Mouse (Mus musculus) yolk sac, embryonic 10.5 days (tissue): ENCODE measurements around the gene Slc6a11.

Experiments used
- DNase-seq: peaks from one replicate; pipeline ENCODE4 v3.0.0-alpha.2; 2017; ENCODE audit warnings: low spot score

The Slc6a11 gene

GRCm38 (mm10) chr6:114182366-114183179, 51.5 kb downstream of the Slc6a11 start:
- no peak for DNase-seq

DNA sequence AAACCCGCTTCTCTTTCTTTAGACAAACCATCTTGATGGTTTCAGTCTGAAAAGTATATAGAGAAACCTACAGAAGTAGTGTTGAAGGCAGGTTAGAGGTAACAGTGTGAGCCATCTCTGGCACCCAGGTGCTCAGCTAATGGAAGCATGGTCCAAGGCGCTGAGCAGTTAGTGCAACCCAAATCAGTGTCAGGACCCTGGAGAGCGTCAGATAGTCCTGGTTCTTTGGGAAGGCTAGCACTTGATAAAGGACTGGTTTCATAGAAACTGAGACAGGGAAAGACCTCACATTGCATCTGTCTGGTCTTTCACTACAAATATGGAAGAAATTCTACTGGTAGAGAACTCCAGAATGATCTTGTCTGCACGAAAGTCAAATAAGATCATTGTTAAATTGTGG, 56.1 kb downstream of the Slc6a11 start:
- no peak for DNase-seq

GRCm38 (mm10) chr6:114188869-114189268, 57.8 kb downstream of the Slc6a11 start:
- DNase-seq: no peak

DNA sequence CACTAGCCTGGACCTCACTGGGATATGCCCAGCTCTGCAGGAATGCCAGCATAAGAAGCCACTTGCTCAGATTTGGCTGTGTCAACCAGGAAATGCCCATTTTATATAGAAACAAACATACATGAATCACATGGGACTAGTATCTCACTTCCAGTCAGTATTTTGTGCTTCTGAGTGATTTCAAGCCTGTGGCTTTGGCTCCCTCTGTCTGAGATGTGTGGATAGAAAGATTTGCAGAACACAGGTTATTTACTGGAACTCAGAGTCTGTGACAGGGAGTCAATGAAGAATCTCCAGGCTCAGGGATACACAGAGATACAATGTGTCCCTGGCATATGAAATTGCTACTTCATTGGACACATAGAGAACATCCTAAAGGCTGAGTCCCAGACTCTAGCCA, 65.0 kb downstream of the Slc6a11 start:
- no peak for DNase-seq

GRCm38 (mm10) chr6:114199200-114199845, 68.3 kb downstream of the Slc6a11 start:
- no peak for DNase-seq

DNA sequence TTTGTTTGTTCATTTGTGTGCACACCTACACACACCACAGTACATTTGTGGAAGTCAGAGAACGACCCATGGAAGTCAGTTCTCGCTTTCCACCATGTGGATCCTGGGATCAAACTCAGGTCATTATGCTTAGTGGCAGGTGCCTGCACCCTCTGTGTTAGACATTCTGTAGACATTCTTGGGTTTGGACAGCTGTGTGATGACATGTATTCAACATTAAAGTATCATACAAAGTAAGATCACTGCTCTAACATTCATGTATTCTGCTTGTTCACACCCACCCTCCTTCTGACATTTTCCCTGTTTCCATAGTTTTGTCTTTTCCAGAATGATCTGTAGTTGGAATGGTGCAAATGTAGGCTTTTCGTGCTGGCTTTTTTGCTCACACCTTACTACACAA, 73.5 kb downstream of the Slc6a11 start:
- DNase-seq: no peak

GRCm38 (mm10) chr6:114208296-114208695, 77.3 kb downstream of the Slc6a11 start:
- no peak for DNase-seq

GRCm38 (mm10) chr6:114214393-114214792, 83.4 kb downstream of the Slc6a11 start:
- no peak for DNase-seq

DNA sequence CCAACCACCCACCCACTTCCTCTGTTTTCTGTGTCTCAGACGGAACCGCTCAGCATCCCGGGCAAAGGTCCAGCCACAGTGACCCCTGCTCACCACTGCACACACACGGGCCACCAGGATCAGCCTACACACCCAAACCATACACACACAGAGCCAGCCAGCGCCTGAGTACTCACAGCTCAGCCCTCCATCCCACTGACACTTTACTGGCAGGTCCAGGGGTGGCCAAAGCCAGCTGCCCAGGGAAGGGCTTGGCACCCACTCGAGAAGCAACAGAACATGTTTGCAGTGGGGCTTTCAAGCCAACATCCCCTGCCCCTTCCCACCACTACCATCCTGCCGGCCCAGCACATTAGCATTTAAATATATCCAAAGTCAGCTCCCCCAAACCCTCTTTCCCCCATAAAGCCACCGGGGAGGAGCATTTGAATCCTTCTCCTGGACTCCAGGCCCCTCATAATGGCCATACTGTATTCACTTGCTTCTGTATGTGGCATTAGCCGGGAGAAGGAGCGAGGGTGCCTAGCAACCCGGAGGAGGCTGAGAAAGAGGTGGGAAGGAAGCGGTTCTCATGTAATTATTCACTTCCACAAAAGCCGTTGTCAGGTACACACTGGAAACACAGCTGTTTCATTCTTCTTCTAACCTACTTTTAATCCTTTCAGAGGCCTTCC, 85.8 kb downstream of the Slc6a11 start:
- no peak for DNase-seq

- no peak for DNase-seq
Measured at GRCm38 (mm10) chr6:114224399-114224798, 93.4 kb downstream of the Slc6a11 start.

GRCm38 (mm10) chr6:114227378-114227777, 96.3 kb downstream of the Slc6a11 start:
- no peak for DNase-seq

DNA sequence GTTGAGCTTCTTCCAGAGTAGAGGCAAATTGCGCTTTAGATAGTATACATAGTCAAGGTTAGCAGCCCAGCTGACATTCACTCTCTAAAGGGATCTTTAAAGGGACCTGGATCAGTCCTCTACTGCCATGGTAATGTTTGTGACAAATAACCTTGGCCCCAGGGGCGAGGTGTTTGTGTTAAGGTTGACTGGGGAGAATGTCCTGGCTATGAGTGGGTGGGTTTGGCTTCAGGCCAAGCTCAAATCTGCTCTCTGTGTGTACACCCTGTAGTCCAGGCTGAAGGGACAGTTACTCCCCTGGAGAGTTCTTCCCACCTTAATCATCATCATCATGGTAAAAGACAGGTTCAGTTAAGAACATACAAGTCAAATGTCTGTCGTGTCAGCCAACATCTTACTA, 97.2 kb downstream of the Slc6a11 start:
- no peak for DNase-seq

GRCm38 (mm10) chr6:114238892-114239644, 108.0 kb downstream of the Slc6a11 start:
- no peak for DNase-seq

DNA sequence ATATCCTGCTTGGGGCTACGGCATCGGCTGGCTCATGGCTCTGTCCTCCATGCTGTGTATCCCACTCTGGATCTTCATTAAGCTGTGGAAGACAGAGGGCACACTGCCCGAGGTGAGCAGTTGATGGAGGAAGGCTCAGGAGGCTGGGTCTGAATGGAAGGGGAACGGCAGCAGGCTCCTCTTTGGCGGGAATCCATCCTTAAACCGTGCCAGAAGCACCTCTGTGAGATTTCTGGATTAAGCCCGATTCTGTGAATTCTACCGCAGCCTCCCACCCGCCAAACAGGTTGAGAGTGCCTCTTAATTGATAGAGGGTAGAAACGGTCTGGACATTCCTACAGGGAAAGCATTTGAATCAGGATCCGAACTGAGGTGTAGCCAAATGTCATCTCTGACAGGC, 114.6 kb downstream of the Slc6a11 start:
- DNase-seq: no peak

DNA sequence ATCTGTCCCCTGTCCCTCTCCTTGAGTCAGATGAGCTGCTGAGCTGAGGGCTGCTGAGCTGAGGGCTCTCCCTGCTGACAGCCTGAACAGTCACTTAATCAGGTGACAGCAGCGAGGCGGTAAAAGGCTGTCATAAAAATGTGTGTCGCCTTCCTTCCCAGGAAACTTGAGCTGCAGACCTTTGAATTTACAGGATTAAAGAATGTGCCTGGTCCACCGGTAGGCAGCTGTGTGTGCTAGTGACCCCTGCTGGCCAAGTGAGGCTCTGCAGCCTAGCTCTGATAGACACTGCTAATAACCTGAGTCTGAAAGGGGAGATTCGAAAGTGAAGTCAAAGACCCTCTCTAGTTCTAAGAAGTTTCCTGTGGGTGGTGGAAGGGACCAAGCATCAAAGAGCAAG, 119.3 kb downstream of the Slc6a11 start:
- peak; percentile 31 for DNase-seq

GRCm38 (mm10) chr6:114254927-114255326, 123.9 kb downstream of the Slc6a11 start:
- no peak for DNase-seq

DNA sequence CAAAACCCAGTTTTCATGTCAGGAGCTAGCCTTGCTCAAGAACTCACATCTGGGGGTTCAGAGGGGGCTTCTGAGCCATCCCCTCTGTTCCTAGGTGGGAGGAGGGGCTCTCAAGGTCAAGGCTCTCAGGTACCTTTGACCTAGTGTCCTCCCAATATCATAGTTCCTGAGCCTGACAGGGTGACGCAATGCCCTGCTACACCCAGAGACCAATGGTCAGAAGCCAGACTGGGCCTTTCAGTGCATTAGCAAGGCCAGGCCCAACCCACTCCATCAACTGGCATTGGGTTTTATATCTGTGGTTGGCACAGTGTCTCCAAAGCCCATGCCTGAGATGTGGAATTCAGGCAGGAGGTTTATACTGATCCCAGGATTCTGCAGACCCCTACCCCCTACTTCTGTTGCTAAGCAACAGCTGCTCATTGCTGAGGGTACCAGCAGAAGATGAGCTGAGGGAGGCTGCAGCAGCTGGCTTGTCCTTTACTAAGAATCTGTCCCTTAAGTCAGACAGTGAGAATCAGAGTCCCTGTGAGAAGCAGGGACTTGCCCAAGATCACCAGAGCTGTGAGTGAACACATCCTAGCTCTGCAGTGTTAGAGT, 126.8 kb downstream of the Slc6a11 start:
- DNase-seq: no peak

- no peak for DNase-seq
Measured at GRCm38 (mm10) chr6:114258661-114259193, 127.7 kb downstream of the Slc6a11 start.

DNA sequence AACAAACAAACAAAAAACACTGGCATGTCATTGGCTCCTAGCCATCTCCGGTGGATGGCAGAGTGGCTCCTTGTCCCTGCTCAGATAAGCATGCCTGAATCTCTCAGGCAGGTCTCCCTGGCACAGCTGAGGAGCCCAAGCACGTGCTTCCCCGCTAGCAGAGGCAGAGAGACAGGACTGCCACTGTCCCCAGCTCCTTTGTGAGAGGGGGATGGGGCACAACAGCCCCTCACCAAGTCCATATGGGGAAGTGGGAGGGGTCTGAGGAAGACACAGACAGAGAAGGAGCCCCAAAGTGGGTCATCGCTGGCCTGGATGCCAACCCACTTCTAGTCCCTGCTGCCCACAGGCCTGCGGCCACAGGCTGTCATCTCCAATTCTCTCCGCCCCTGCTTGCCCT, 130.6 kb downstream of the Slc6a11 start:
- no peak for DNase-seq

- no peak for DNase-seq
Measured at GRCm38 (mm10) chr6:114264010-114264409, 133.0 kb downstream of the Slc6a11 start.

DNA sequence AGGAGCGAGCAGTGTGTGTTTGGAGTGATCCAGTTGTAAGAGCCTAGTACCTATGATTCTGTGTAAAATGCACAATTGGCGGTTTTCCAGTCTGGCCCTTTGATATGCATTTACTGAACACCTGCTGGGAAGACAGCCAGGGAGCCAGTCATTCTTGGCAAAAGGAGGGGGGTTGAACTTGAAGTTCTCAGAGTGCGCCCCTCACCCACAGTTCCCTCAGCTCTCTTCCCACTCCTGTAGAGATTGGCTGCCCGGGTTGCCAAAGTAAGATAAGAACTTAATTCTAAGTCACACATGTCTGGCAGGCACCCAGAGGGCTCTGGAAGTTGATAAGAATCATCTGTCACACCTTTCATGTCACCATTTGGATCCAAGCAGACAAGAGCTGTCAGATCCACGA, 133.4 kb downstream of the Slc6a11 start:
- no peak for DNase-seq

DNA sequence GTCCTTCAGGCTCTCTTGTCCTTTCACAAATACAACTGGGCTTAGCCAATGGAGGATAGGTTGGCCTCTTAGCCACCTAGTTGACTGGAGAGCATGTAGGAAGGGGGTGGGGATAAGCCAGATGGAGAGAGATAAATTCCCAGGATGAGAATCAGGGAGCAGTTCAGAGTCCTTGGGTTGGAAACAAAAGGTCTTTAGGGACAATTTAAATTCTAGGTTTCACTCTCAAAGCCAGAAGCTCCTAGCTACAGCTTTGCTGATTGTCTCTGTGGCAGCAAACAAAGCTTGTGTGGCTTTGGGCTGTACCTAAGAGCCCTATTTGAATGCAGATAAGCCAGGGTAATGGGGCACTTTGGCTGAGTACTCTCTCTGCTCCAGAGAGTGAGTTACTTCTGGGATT, 135.2 kb downstream of the Slc6a11 start:
- no peak for DNase-seq
